Comparison of ENCODE assay signal across 8 mouse cellular contexts in genomic region chr17:35121871-35122303, GRCm38 (mm10). TPM values are rescaled to one million over a fixed set of nuclear protein-coding genes. Genes with fewer than 3 reads are reported as not detected.
DNase-seq lines count a peak whose midpoint lies in the region; ATAC-seq and TF ChIP-seq lines count a peak whose summit lies in the region.

Gene Csnk2b (minus strand): TSS chr17:35122053.

- peak; percentile 35 to 52 for DNase-seq in CD8-positive naive resting alpha-beta T cell, adult 2 months (ENCODE audit: low read depth in 2 of 2, low spot score in 2 of 2)
- no peak for DNase-seq in heart, embryonic 10.5 days (ENCODE audit: low spot score)
- peak; percentile 69 for DNase-seq in kidney, adult 9 months
- peak; percentile 48 for DNase-seq in stomach, postnatal 0 days (ENCODE audit: low spot score)

- TF ChIP-seq POLR2A in bone marrow, adult 2 months (IDR thresholded peaks at IDR 0.05; ENCODE audit: borderline replicate concordance, control insufficient read depth, low read depth, low read length), result no peak

- no peak for TF ChIP-seq EP300 in stomach, postnatal 0 days (optimal IDR thresholded peaks at IDR 0.05)

- H3K9ac ChIP-seq in limb, embryonic 12.5 days (replicated peaks), result peak within 1 kb of the TSS; percentile 95
- H3K9ac ChIP-seq in midbrain, embryonic 13.5 days (replicated peaks), result peak within 1 kb of the TSS; percentile 97
- peak within 1 kb of the TSS; percentile 94 for H3K9ac ChIP-seq in stomach, postnatal 0 days (ENCODE audit: low read length)

- H3K4me1 ChIP-seq in bone marrow, adult 2 months (ENCODE audit: control insufficient read depth, insufficient read depth, low read length), result peaks cover 3% of the 10 kb centered on the region; the same call in 1 of the 2 replicates
- H3K4me1 ChIP-seq in erythroblast, embryonic 14.5 days (ENCODE audit: control insufficient read depth), result peaks cover 64% of the 10 kb centered on the region
- peaks cover 35% of the 10 kb centered on the region for H3K4me1 ChIP-seq in heart, embryonic 10.5 days
- peaks cover 29% of the 10 kb centered on the region for H3K4me1 ChIP-seq in limb, embryonic 12.5 days (replicated peaks)
- H3K4me1 ChIP-seq in midbrain, embryonic 13.5 days (replicated peaks), result peaks cover 42% of the 10 kb centered on the region
- H3K4me1 ChIP-seq in stomach, postnatal 0 days (replicated peaks; ENCODE audit: control insufficient read depth, insufficient read depth), result peaks cover 3% of the 10 kb centered on the region; the same call in 1 of the 2 replicates

- under 1% methylated on average over 19 of the region's 19 CpGs for WGBS in bone marrow, adult 2 months
- WGBS in heart, embryonic 10.5 days, result under 1% methylated on average over 19 of the region's 19 CpGs
- 1% methylated on average over 19 of the region's 19 CpGs for WGBS in limb, embryonic 12.5 days
- WGBS in midbrain, embryonic 13.5 days, result under 1% methylated on average over 19 of the region's 19 CpGs
- 0% methylated on average over 19 of the region's 19 CpGs for WGBS in stomach, postnatal 0 days

- peak within 1 kb of the TSS; percentile 96 for H3K4me2 ChIP-seq in limb, embryonic 12.5 days
- peak within 1 kb of the TSS; percentile 98 for H3K4me2 ChIP-seq in midbrain, embryonic 13.5 days (replicated peaks)
- peak within 1 kb of the TSS; percentile 97 for H3K4me2 ChIP-seq in stomach, postnatal 0 days (replicated peaks; ENCODE audit: low read depth)

- ATAC-seq in limb, embryonic 12.5 days (ENCODE audit: insufficient number of reproducible peaks, insufficient read depth, low FRiP score, low TSS enrichment, low read depth), result no peak
- no peak; the same call in 1 of the 2 replicates for ATAC-seq in midbrain, embryonic 13.5 days
- ATAC-seq in stomach, postnatal 0 days (ENCODE audit: low FRiP score, low TSS enrichment), result no peak; the same call in 1 of the 2 replicates

- H3K4me3 ChIP-seq in bone marrow, adult 2 months (replicated peaks; ENCODE audit: control insufficient read depth, low read depth, low read length), result peak within 1 kb of the TSS; percentile 91
- H3K4me3 ChIP-seq in erythroblast, embryonic 14.5 days (replicated peaks), result peak within 1 kb of the TSS; percentile 74
- peak within 1 kb of the TSS; percentile 97 for H3K4me3 ChIP-seq in heart, embryonic 10.5 days
- H3K4me3 ChIP-seq in limb, embryonic 12.5 days (replicated peaks), result peak within 1 kb of the TSS; percentile 95
- H3K4me3 ChIP-seq in midbrain, embryonic 13.5 days (replicated peaks), result peak within 1 kb of the TSS; percentile 94
- peak within 1 kb of the TSS; percentile 91 for H3K4me3 ChIP-seq in stomach, postnatal 0 days (ENCODE audit: low read depth, low read length)

- H3K36me3 ChIP-seq in erythroblast, embryonic 14.5 days (ENCODE audit: control insufficient read depth), result peaks cover 58% of the 10 kb centered on the region
- H3K36me3 ChIP-seq in heart, embryonic 10.5 days, result peaks cover 48% of the 10 kb centered on the region
- H3K36me3 ChIP-seq in limb, embryonic 12.5 days, result peaks cover 47% of the 10 kb centered on the region
- peaks cover 44% of the 10 kb centered on the region for H3K36me3 ChIP-seq in midbrain, embryonic 13.5 days
- H3K36me3 ChIP-seq in stomach, postnatal 0 days (ENCODE audit: control insufficient read depth, insufficient read depth, low read length), result peaks cover 7% of the 10 kb centered on the region

- no peaks in the 10 kb centered on the region for H3K9me3 ChIP-seq in erythroblast, embryonic 14.5 days (ENCODE audit: control insufficient read depth, low read length)
- H3K9me3 ChIP-seq in heart, embryonic 10.5 days, result no peaks in the 10 kb centered on the region
- H3K9me3 ChIP-seq in limb, embryonic 12.5 days, result no peaks in the 10 kb centered on the region
- no peaks in the 10 kb centered on the region for H3K9me3 ChIP-seq in midbrain, embryonic 13.5 days
- no peaks in the 10 kb centered on the region for H3K9me3 ChIP-seq in stomach, postnatal 0 days (ENCODE audit: control insufficient read depth, low read length)

- H3K27ac ChIP-seq in bone marrow, adult 2 months (ENCODE audit: control insufficient read depth, insufficient read depth, low read depth, low read length, poor library complexity), result peak within 1 kb of the TSS; percentile 79
- H3K27ac ChIP-seq in heart, embryonic 10.5 days, result peak within 1 kb of the TSS; percentile 94
- peak within 1 kb of the TSS; percentile 92 for H3K27ac ChIP-seq in limb, embryonic 12.5 days
- peak within 1 kb of the TSS; percentile 94 for H3K27ac ChIP-seq in midbrain, embryonic 13.5 days
- H3K27ac ChIP-seq in stomach, postnatal 0 days (replicated peaks), result peak within 1 kb of the TSS; percentile 96

- TF ChIP-seq CTCF in bone marrow, adult 2 months (IDR thresholded peaks at IDR 0.05; ENCODE audit: control insufficient read depth, insufficient read depth, low read length), result no peak
- TF ChIP-seq CTCF in stomach, postnatal 0 days (IDR thresholded peaks at IDR 0.05; ENCODE audit: low read depth), result peak; percentile 62

- H3K27me3 ChIP-seq in erythroblast, embryonic 14.5 days (ENCODE audit: control insufficient read depth), result no peaks in the 10 kb centered on the region
- H3K27me3 ChIP-seq in heart, embryonic 10.5 days (ENCODE audit: insufficient read depth, poor library complexity, severe bottlenecking), result no peaks in the 10 kb centered on the region
- H3K27me3 ChIP-seq in limb, embryonic 12.5 days, result no peaks in the 10 kb centered on the region
- H3K27me3 ChIP-seq in midbrain, embryonic 13.5 days, result no peaks in the 10 kb centered on the region
- no peaks in the 10 kb centered on the region for H3K27me3 ChIP-seq in stomach, postnatal 0 days (ENCODE audit: control insufficient read depth, insufficient read depth, low read length)

RNA-seq across cellular contexts. Expression of gene Csnk2b, which starts in this region (rescaled TPM):
- 155 and 166 TPM in 2 replicates for polyA plus RNA-seq in bone marrow, adult 2 months (2011; ENCODE audit: insufficient read depth, insufficient read length, low replicate concordance, missing spikeins)
- polyA plus RNA-seq in erythroblast, embryonic 14.5 days (2012), result 10.2 and 11.2 TPM in 2 replicates
- 220 and 246 TPM in 2 replicates for polyA plus RNA-seq in heart, embryonic 10.5 days (2016; fragmentation: Nextera tagmentation; extraction: Ambion mirVana)
- polyA plus RNA-seq in limb, embryonic 12.5 days (2016; fragmentation: Nextera tagmentation; extraction: Ambion mirVana), result 266 and 270 TPM in 2 replicates
- 293 and 316 TPM in 2 replicates for polyA plus RNA-seq in midbrain, embryonic 13.5 days (2015; fragmentation: Nextera tagmentation; extraction: Ambion mirVana)
- polyA plus RNA-seq in stomach, postnatal 0 days (2015; fragmentation: Nextera tagmentation; extraction: Ambion mirVana), result 323 and 329 TPM in 2 replicates

Comparison
In these comparisons a context has a peak if more than half of its experiments do, and no peak if none do; other contexts are left out.
1. RNA of gene Csnk2b (polyA plus RNA-seq): 323 to 329 TPM in stomach, postnatal 0 days, 293 to 316 TPM in midbrain, embryonic 13.5 days, 266 to 270 TPM in limb, embryonic 12.5 days, 220 to 246 TPM in heart, embryonic 10.5 days and 155 to 166 TPM in bone marrow, adult 2 months; 10.2 to 11.2 TPM in erythroblast, embryonic 14.5 days; every median in the first group is over 10 times any median in the second.
2. Peak in every context shown above with its lines, with median percentiles within 50 percentile points of each other: H3K27ac ChIP-seq, H3K4me3 ChIP-seq, H3K4me2 ChIP-seq and H3K9ac ChIP-seq.